Mouse (Mus musculus) spleen, adult 10 weeks (tissue): ENCODE measurements around the gene Adam10. TPM values are rescaled to one million over a fixed set of nuclear protein-coding genes. Genes with fewer than 3 reads are reported as not detected.

Source experiments
- polyA plus RNA-seq: library from polyadenylated mRNA; stranded (reverse); fragments of 350-450 nt; fragmentation: Illumina TruSeq; extraction: RNeasy Lipid Tissue Mini Kit (QIAGEN cat#74804); gene quantifications from one replicate; pipeline ENCODE4 v1.2.3, GENCODE M21; 2015; ENCODE audit warnings: low replicate concordance; ENCODE audit not compliant: insufficient read depth

Gene Adam10
- 91.3 TPM for polyA plus RNA-seq

DNA sequence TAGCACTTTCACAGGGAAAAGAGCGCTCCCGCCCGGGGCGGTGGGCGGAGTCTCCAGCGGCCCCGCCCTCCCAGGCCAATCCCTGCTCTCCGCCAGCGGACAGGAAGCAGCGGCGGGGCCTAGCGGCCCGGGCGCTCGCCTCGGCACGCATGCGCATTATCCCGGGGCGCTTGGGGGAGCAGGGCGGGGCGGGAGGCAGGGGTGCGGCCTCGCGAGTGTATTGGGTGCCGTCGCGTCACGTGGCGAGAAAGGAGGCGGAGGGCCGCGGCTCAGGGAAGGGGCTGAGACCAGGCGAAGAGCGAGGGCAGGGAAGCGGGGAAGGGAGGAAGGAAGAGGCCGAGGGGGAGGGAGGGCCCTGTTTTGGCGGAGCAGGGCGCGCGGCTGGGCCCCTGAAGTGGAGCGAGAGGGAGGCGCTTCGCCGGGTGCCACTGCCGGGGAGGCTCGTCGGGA, at the start of gene Adam10:
Adam10 (plus strand) TSS at position 316 of the 450 bp plus-strand sequence.

DNA sequence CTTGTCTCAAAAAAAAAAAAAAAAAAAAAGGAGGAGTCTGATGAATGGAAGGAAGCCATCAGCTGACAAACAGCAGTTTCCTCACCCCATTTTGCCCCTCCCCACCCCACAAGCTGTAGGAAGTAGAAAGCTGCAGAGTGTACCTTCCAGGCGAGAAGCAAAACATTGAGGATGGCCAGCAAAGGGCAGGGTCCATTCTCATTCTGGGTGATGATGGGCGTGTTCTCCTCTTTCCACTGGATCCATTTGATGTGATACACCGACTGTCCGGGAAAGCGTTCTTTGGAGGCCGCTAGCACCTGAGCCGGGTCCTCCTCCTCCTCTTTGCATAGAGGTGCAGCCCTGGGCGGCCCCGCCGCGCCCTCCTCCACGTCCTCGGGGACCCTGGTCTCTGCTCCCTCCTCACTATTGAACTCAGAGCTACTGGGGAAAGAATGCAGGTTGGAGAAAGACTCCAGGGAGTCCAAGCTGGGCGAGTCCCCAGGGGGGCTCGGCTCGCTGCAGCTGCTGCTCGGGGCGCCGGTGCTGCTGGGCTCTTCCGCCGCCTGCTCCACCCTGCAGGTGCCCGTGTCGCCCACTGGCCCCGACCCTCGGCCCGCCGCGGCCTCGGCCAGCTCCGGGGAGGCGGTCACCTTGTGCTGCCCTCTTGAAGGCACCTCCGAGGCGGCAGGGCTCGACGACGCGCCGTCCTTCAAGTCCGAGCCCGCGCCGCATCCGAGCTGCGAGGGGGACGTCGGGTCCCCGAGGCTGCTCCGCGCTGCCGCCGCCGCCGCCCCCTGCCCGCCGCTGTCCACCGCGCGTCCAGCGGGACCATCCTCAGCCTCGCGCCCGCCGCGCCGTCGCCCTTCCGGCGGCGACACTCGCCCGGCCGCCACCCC, 22.4 kb upstream of the Adam10 start, which contains the start of gene Gm10642:
Gm10642 (plus strand) TSS at position 122 of the 878 bp plus-strand sequence.

DNA sequence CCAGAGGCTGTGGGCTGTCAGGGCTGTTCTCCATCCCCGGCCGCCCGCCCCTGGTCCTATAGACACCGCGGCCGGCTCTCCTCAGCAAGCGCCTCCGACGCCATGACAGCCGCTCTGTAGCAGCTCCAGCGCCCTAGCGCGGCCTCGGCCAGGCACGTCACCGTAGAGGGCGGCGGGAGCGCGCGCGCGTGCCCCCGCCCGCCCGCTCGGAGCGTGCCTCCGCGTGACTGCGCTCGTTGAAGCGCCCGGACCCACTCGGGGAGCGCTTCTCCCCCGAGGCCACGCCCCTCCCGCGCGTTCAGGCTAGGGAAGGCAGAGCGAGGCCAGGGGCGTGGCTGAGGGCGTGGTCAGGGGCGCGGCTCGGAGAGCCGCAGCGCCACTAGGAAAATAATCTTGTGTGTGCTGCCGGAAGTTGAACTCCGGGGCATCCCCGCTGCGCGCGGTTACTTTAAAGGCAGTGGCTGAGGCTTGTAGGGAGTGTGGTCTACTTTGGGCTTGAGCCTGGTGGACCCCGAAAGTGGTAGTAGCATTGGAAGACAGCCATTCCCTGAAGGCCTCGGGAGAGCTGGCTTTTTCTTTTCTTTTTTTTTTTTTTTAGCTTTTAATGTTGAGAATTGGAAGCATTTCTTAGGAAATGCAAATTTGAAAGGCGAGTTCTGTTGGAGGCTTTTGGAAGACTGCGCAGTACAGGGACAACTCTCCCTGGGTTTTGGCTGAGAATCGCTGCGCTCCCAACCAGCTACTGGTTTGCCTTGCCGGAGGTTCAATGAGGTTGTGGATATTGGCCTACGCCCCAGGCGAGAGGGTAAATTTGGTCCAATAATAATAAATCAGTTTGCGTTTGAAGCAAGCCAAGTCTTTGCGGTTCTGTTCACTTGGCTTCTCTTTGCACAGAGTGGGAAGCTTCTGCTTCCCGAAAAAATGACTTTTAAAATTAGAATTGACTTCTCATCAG, 21.5 kb upstream of the Adam10 start, which contains the start of gene Mindy2:
Mindy2 (minus strand) TSS at position 162 of the 955 bp plus-strand sequence.

Other genes with a start within 250 kb of the Adam10 start
- gene Rnf111, start 175.3 kb upstream of the Adam10 start, polyA plus RNA-seq = 75.1 TPM
- gene Sltm, start 136.2 kb upstream of the Adam10 start, polyA plus RNA-seq = 106 TPM
- 0.39 TPM for gene Gm10642, start 22.7 kb upstream of the Adam10 start, polyA plus RNA-seq
- 41.8 TPM for gene Mindy2, start 21.8 kb upstream of the Adam10 start, polyA plus RNA-seq